Mouse (Mus musculus) retina, embryonic 14.5 days (tissue): Measurements from ENCODE around the gene Pcgf3.
A peak's percentile ranks its signal among the peaks of the same experiment; 100 is the strongest.

Experiments used
- DNase-seq: peaks from one replicate; pipeline ENCODE4 v3.0.0-alpha.2; 2015; ENCODE audit warnings: low spot score

Gene Pcgf3

GRCm38 (mm10) chr5:108461082-108462065 is at the start of gene Pcgf3:
Gene Pcgf3 (plus strand): TSS chr5:108461232.
- peak; percentile 98 for DNase-seq

GRCm38 (mm10) chr5:108414711-108415110 is 46.3 kb upstream of the Pcgf3 start:
- no peak for DNase-seq

GRCm38 (mm10) chr5:108422741-108423140 is 38.3 kb upstream of the Pcgf3 start:
- no peak for DNase-seq

GRCm38 (mm10) chr5:108423427-108423826 is 37.6 kb upstream of the Pcgf3 start:
- DNase-seq, result no peak

GRCm38 (mm10) chr5:108427186-108427585 is 33.8 kb upstream of the Pcgf3 start:
- DNase-seq, result peak; percentile 78

- DNase-seq, result no peak
Measured at GRCm38 (mm10) chr5:108431196-108431595, 29.8 kb upstream of the Pcgf3 start.

- DNase-seq, result peak; percentile 98
Measured at GRCm38 (mm10) chr5:108433804-108434587, 27.0 kb upstream of the Pcgf3 start, which contains the start of gene Atp5k. Gene Atp5k (minus strand): TSS chr5:108434448.

- DNase-seq, result no peak
Measured at GRCm38 (mm10) chr5:108436101-108436500, 24.9 kb upstream of the Pcgf3 start.

GRCm38 (mm10) chr5:108446973-108447372 is 14.1 kb upstream of the Pcgf3 start:
- no peak for DNase-seq

- DNase-seq, result no peak
Measured at GRCm38 (mm10) chr5:108447857-108448256, 13.2 kb upstream of the Pcgf3 start.

GRCm38 (mm10) chr5:108448785-108449668 is 12.0 kb upstream of the Pcgf3 start, which contains the start of gene Mfsd7a:
Gene Mfsd7a (minus strand): TSS chr5:108448891.
- peak; percentile 69 for DNase-seq

- DNase-seq, result no peak
Measured at GRCm38 (mm10) chr5:108450837-108451540, 10.0 kb upstream of the Pcgf3 start.

- no peak for DNase-seq
Measured at GRCm38 (mm10) chr5:108451611-108452010, 9.4 kb upstream of the Pcgf3 start.

- no peak for DNase-seq
Measured at GRCm38 (mm10) chr5:108452422-108452821, 8.6 kb upstream of the Pcgf3 start.

GRCm38 (mm10) chr5:108454094-108454493 is 6.9 kb upstream of the Pcgf3 start:
- DNase-seq, result no peak

- DNase-seq, result no peak
Measured at GRCm38 (mm10) chr5:108458706-108459105, 2.3 kb upstream of the Pcgf3 start.

- DNase-seq, result no peak
Measured at GRCm38 (mm10) chr5:108460461-108460860, 571 bp upstream of the Pcgf3 start.

GRCm38 (mm10) chr5:108462446-108462845 is 1.4 kb downstream of the Pcgf3 start:
- DNase-seq, result no peak

- DNase-seq, result no peak
Measured at GRCm38 (mm10) chr5:108465131-108465891, 4.3 kb downstream of the Pcgf3 start.

- DNase-seq, result no peak
Measured at GRCm38 (mm10) chr5:108466647-108467046, 5.6 kb downstream of the Pcgf3 start.
